Mouse (Mus musculus): ENCODE data around the gene Mvb12a.

GRCm38 (mm10) chr8:71577856-71578387 lies 35.2 kb downstream of the Mvb12a start:
- no peak for TF ChIP-seq CTCF (IDR thresholded peaks at IDR 0.05; ENCODE audit: insufficient read depth, low read depth, low read length)
- TF ChIP-seq POLR2A (IDR thresholded peaks at IDR 0.05; ENCODE audit: insufficient read depth, low read depth, low read length) = no peak

Data from olfactory bulb, adult 2 months (tissue).